Mouse (Mus musculus) urinary bladder, postnatal 14 days (tissue): ENCODE results near the gene Gatad2b.
A peak's percentile ranks its signal among the peaks of the same experiment; 100 is the strongest.
"Not testable (repeated sequence)": the region's sequence is repeated elsewhere in the genome, so short reads cannot be mapped to it uniquely, and the experiment has no call there.

Experiments
- DNase-seq: peaks from one replicate; pipeline ENCODE4 v3.0.0; 2021; ENCODE audit warnings: low spot score

The Gatad2b gene

DNA sequence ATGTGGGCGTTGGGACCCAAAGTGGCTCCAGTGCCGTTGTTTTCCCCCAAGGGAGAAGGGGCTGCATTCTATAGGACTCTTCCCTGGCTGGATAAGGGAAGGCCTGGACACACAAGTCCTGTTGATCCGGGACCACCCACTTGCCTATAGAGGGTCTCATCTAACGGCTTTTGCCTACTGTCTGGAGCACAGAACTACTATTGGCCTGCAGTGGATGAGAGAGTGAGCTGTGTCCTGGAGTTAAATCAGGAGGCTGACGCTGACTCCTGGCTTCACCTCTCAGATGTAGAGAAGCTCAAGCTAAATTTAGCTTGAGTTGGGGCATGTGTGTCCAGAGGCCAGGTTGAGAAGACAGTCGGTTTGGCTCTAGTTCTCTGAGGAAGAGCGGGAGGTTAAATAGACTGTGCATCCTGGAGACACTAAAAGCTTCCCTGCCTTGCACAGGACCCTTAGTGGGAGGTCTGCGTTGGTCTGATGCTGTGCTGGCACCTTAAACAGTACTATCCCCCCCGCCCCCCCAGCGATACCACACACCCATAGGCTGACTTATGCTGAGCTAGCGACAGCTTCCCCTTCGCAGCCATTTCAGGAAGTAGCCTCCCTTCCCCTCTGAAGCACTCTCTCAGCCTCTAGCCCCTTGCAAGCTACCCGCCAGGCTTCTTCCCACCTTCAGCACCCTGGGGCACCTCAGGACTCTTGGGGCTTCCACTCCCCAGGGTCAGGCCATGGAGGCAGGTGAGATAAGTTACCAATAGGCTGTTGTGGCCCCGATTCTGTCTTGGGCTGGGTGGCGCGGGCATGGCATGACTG is 26.8 kb upstream of the Gatad2b start:
- DNase-seq = no peak

DNA sequence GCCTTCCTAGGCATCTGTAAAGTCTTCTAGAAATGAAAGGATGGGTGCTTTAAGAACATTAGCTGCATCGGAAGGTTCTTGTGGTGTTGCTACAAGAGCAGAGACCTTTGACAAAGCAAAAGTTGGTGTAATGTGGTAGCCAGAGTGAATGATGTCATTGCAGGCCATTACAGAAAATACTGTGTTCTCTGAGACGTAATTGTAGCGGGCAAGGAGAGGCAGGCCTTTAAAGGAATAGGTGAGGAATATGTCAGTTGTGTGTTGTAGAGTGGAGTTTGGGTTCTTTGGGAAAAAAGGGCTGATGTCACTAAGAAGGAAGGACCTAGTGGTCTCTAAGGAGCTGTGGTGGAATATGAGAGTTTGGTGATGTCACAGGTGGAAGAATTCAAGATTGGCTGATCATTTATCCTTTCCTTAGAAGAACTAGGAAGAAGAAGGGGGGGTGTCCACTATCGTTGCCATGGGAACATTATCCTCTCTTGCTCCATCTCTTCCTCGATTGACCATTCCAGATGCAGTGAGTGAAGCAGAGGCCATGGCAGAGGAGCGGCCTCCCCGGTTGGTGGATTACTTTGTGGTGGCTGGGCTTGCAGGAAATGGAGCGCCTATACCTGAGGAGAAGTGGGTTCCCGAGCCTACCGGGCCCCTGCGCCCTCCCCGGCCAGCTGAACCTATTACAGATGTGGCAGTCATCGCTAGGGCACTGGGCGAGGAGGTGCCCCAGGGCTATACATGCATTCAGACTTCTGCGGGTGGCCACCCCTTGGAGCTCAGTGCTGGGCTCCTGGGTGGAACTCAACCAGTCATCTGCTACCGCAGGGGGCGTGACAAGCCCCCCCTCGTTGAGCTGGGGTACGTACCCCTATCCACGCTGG is 25.8 kb upstream of the Gatad2b start:
- no peak for DNase-seq

DNA sequence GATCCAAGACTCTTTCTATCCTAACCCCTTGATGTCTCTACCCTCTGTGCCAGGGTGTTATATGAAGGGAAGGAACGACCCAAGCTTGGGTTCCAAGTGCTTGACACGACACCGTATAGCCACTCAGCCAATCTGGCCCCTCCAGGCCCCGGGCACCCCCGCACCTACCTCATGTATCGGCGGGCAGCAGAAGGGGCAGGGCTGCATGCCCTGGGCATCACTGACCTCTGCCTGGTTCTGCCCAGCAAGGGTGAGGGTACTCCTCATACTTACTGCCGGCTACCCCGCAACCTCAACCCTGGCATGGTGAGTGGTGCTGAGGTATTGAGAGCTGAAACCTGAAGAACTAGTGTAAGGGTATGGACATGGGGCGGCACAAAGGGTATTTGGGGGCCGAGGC is 24.8 kb upstream of the Gatad2b start:
- no peak for DNase-seq

DNA sequence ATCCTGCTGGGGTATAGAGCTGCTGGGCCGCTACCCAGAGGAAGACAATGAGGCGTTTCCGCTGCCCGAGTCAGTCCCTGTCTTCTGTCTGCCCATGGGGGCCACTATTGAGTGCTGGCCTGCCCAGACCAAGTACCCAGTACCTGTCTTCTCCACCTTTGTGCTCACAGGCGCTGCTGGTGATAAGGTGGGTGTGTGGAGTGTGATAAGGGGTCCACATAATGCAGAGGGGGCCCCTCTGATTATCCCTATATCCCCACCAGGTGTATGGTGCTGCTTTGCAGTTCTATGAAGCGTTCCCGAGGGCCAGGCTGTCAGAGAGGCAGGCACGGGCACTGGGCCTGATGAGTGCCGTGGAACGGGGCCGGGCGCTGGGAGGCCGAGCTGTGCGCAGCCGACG is 24.0 kb upstream of the Gatad2b start:
- no peak for DNase-seq

DNA sequence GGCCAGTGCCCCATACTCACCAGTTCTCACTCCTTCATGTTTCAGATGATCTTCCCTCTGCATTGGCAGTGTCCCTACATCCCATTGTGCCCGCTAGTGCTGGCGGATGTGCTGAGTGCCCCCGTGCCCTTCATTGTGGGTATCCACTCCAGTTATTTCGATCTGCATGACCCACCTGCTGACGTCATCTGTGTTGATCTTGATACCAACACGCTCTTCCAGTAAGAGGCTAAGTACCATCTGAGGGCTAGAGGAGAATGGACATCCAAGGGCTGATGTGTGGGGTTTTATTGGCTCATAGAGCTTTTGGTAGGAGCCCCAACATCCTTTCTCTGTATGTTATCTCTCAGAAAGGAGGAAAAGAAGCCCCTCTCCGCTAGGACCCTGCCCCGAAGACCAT is 22.2 kb upstream of the Gatad2b start:
- DNase-seq = no peak

DNA sequence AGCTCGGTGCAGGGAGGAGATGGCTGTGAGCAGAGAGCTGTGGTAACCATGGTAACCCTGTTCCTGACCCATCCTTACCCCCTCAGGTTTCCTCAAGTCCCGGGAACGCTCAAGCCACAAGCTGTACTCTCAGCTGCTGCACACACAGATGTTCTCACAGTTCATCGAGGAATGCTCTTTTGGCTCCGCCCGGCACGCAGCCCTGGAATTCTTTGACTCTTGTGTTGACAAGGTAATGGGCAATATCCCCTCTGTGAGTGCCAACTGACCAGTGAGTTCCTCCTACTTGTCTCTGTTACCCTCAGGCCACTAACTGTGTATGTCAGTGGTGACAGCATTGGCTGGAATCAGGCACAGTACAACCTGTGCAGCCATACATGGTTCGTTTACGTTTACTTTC is 20.8 kb upstream of the Gatad2b start:
- DNase-seq = no peak

DNA sequence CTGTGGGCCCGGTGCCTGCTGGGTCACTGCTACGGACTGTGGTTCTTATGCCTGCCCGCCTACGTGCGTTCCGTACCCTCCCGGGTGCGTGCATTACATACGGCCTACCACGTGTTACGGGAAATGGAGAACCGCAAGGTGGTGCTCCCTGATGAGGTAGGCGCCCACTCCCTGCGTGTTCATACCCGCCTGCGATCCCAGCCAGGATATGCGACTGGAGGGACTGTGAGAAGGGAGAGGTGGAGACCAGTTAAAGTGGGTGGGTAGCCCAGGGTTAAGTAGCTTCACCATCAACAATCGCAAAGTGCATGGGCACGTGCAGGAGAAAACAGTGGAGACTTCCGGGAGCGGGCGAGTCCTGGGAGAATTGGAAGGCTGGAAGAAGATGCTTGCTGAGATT is 19.1 kb upstream of the Gatad2b start:
- DNase-seq = no peak

DNA sequence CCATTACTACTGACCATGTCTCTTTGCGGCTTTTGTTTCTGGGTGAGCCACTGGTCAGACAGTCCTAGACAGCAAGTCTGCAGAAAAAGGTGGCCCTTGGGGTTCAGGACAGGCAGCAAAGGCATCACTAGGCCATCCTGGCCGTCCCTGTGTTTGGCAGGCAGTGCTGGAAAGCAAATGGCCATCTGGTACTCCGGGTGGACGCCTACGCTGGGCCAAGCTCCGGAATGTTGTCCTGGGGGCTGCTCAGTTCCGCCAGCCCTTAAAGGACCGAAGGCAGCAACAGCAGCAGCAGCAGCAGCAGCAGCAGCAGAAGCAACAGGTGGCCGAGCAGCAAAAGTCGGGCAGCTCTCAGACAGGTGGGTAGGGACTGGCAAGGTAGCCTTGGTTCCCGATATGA is 17.7 kb upstream of the Gatad2b start:
- DNase-seq = no peak

DNA sequence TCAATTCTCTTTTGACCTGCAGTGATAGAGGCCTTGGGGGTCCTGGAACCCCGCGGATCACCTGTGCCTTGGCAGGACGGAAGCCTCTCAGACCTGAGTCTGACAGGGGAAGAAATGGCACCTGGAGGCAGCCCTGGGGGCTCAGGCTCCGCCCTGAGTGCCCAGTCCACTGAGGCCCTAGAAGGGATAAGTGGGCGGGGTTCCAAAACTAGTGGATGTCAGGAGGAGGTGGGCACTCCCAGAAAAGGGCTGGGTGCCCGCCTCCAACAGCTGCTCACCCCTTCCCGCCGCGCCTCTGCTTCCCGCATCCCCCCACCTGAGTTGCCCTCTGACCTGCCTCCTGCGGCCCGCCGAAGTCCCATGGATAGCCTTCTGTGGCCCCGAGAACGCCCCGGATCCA is 16.1 kb upstream of the Gatad2b start:
- DNase-seq = no peak

DNA sequence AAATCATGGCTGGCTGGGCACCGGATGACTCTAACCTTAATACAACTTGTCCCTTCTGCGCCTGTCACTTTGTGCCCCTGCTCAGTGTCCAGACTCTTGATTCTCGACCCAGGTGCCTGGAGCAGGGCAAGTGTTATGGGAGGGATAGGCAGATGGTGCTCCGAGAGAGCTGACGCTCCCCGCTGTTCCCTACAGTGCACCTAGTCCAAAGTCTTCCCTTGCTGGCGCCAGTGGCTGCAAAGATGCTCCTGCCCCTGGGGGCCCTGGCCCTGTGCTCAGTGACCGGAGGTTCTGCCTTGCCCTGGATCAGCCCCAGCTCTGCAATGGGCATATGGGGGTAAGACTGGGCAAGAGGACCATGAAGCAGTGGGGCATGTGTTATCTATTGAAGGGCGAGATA is 15.2 kb upstream of the Gatad2b start:
- DNase-seq = no peak

DNA sequence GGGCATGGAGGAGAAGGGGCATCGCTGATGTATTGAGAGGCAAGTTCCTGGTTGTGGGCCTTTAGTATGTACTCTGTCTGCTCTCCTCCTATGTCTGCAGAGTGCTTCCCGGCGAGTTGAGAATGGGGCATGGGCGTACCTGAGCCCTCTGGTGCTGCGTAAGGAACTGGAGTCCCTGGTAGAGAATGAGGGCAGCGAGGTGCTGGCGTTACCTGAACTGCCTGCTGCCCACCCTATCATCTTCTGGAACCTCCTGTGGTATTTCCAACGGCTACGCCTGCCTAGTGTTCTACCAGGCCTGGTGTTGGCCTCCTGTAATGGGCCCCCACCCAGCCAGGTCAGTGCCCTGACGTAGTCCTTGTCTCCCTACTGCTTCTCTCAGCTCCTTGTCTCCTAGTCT is 14.8 kb upstream of the Gatad2b start:
- DNase-seq = no peak

DNA sequence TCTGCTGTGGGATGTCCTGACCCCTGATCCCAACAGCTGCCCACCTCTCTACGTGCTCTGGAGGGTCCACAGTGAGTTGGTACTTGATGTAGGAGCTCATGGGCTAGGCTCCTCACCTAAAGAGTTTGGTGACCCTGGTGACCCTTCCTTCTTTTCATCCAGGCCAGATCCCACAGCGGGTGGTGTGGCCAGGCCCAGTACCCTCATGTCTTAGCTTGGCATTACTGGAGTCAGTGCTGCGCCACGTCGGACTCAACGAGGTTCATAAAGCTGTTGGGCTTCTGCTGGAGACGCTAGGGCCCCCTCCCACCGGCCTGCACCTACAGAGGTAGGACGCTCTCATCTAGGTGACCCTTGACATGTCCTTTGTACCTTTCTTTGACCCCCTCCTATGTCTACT is 13.8 kb upstream of the Gatad2b start:
- no peak for DNase-seq

DNA sequence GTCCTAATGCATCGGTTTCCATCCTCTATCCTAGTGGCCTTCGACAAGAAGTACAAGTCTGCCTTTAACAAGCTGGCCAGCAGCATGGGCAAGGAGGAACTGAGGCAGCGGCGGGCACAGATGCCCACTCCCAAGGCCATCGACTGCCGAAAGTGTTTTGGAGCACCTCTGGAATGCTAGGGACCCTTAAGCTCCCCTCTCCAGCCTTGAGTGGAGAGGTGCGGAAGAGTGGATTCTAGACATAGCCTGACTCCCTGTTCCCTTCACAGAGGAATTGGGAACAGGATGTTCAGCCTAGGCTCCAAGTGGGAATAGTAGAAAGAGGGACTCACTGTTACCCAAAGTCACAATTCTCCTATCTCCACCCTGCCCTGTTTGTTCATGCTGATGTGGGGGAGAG is 13.2 kb upstream of the Gatad2b start:
- DNase-seq = no peak

DNA sequence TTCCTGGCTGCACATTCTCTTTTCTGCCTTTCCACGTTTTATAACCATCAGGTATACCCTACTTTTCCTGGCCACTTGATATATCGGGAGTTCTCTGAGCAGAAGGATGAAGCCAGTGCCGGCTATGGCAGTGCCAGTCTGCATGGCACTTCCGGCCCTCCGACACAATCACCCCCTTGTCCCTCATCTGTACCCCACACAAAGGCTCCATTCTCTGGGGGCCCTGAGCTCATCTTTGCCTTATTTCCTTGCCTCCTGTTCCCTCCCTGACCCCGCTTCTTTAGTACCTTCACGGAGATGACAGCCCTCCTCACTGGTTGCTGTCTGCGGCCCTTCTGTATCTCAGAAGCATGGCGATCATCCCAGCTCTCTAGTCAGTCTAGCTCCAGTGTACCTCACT is 12.3 kb upstream of the Gatad2b start:
- DNase-seq = no peak

DNA sequence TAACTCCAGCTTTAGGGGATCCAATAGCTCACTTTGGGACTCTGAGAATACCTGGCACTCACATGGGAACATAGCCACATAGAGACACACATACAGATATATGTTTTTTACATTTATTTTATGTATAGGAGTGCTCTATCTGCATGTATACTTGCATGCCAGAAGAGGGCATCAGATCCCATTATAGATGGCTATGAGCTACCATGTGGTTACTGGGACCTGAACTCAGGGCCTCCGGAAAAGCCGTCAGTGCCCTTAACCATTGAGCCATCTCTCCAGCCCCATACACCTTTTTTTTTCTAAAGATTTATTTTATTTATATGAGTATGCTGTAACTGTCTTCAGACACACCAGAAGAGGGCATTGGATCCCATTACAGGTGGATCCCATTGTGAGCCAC is 8.8 kb upstream of the Gatad2b start:
- no peak for DNase-seq

DNA sequence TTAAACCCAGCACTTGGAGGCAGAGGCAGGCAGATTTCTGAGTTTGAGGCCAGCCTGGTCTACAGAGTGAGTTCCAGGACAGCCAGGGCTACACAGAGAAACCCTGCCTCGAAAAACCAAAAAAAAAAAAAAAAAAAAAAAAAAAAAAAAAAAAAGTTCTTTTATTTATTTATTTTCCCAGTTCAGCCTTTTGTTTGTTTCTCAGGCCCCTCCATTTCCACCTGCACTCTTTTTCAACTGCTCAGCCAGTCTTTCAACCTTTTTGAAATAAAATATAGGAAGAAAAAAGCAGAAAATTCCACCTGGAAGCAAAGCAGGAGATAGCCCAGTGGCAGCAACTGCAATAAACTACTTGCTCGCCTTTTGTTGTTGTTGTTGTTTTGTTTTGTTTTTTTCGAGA is 3.6 kb upstream of the Gatad2b start:
- DNase-seq = not testable (repeated sequence)

DNA sequence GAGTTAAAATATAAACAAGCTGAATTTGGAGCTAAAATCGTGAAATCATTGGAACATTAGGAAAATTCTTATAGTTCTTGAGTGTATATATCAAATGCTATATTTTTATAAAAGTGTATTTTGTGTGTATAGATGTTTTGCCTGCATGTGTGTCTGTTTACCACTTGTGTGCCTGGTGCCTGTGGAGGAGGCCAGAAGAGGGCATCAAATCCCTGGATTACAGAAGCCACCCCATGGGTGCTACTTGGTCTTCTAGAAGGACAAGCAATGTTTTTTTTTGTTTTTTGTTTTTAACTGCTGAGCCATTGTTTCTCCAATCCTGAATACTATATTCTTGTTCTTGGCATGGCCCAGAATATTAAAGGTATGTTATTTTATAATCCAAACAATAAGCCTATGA is 2.4 kb upstream of the Gatad2b start:
- DNase-seq = no peak

DNA sequence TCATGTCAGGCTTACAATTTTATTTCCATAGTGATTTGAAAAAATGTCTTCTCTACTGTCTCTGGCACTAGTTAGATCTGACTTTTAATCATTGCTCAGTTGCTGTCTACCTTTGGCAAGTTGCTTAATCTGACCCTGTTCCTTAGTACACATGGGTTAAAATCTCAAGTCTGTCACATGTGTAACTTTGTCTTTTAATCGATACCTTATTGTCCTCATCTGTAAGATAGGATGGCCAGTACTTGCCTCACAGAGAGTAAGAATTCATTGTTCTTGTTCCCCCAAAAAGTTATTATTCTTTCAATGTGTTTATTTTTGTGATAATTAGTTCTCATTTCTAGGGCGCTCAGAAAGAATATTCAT is 1.0 kb upstream of the Gatad2b start:
- DNase-seq = no peak

DNA sequence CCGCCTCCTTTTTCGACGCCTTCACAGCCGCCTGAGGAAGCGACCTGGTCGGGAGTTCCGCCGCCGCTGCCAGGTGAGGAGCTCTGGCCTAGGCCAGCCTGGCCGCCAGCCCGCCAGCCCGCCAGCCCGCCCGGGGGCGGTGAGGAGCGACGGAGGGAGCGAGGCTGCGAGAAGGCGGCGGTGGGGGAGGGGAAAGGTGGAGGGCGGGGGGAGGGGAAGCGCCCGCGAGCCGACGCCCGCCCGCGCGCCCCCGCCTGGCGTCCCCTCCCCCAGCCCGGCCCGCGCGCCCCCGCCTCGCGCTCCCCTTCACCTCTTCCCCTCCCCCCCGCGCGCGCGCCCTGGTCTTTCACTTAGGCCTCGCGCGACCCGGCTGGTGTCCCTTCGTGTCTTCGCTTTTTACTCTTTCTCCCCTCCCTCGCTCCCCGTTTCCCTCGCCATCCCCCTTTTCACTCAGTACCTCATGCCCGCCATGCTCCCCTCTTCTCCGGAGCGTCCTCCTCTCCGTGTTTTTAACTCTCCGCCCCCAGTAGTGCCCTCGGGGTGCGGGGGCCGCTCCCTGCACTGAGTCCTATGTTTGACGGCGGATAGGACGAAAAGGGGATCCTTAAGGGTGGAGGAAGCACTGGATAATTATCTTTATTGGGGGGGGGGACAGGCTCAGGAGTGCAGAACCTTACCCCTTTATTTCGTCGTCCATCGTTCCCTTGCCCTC is 530 bp downstream of the Gatad2b start:
- peak; percentile 61 for DNase-seq

DNA sequence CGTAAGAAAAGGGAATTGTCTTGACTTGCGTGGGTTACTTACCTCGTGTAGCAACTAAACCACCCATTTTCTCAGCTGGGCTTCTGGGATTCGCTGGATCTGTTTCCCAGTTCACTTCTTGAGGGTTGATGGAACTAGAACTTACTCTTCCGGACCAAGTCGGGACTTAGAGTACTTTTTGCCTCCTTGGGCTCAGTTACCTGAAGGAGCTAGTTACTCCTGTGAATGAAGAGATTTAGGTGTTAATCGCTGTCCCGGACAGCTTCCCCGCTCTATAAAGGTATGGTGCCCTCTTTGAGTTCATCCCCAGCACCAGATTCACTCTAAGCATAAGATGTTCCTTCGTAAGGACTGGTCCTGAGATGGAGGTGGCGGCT is 1.1 kb downstream of the Gatad2b start:
- no peak for DNase-seq

DNA sequence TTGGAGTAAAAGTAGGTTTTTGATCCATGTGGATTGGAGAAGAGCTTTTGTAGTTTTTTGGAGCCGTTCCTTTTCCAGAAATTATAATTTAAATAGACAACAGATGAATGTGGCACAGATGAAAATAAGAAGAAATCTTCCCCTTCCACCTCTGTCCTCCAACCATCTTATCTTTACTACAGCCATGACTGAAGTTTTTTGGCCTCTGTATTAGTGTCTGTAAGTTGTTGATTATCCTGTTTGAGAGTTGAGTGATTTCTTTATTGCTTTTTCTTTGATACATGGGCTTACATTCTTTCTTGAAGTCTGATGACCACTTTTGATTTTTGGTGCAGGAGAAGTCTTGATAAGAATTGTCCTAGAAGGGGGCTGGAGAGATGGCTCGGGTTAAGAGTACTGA is 1.7 kb downstream of the Gatad2b start:
- DNase-seq = no peak

DNA sequence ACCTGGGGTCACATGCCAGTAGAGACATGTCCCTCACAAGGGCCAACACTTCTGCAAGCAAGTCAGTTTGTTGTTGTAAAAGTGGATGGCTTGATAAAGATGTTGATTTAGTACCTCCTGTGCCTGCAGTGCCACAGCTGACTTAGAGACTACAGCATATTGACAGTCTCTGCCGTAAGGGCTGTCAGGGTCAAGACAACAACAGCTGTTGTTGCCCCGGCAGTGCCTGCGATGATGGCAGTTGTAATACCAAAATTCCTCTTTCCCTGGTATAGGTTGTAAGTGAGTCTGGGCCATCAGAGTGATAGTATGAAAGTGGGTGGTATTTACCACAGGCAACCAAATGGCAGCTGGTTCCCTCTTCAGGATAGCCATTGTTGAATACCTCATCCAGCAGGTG is 12.8 kb downstream of the Gatad2b start:
- no peak for DNase-seq

DNA sequence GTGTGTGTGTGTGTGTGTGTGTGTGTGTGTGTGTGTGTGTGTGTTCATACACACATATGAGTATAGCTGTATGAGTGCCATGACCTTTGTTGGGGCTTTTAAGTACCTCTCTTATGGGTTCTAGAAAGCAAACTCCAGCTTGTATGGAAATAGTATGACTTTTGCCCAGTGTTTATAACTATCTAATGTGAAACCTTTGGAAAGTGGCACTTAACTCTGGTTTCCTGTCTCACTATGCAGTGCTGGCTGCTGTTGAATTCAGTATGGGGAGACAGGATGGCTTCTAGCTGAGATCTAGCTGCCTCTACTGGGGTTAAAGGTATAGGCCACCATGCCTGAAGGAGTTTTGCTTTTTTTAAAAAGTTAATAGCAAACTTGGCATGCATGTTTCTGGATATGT is 16.6 kb downstream of the Gatad2b start:
- no peak for DNase-seq
